8 mouse cellular contexts compared by ENCODE assay signal in genomic region chr12:52692290-52692974, GRCm38 (mm10). TPM values are rescaled to one million over a fixed set of nuclear protein-coding genes. Genes with fewer than 3 reads are reported as not detected.
DNase-seq lines count a peak whose midpoint lies in the region; ATAC-seq and TF ChIP-seq lines count a peak whose summit lies in the region.
"Had no signal": no experiment of that assay in that cellular context is flagged by ENCODE, and none has a peak within 500 bp of the region (broad histone marks: within the 10 kb centered on the region; RNA-seq: fewer than 3 reads in every experiment).

No protein-coding gene starts in this region.

- no peaks in the 10 kb centered on the region for H3K36me3 ChIP-seq in liver, embryonic 14.5 days (replicated peaks; ENCODE audit: control insufficient read depth, insufficient read depth, low read depth)
- H3K36me3 ChIP-seq in hindbrain, embryonic 13.5 days, result no peaks in the 10 kb centered on the region

- 10% methylated on average over 10 of the region's 10 CpGs for WGBS in liver, embryonic 14.5 days (ENCODE audit: insufficient replicate concordance)
- WGBS in hindbrain, embryonic 13.5 days, result 64% methylated on average over 10 of the region's 10 CpGs

- peak overlapping the region; percentile 24; the same call in 1 of the 2 replicates for H3K9ac ChIP-seq in liver, embryonic 14.5 days (replicated peaks)
- no peak overlapping the region for H3K9ac ChIP-seq in hindbrain, embryonic 13.5 days
- H3K9ac ChIP-seq: hindbrain, embryonic 14.5 days had no signal

- no peak overlapping the region for H3K4me3 ChIP-seq in liver, embryonic 14.5 days (ENCODE audit: insufficient read depth in 1 of 2, low read depth in 2 of 2, low read length in 2 of 2)
- no peak overlapping the region for H3K4me3 ChIP-seq in hindbrain, embryonic 13.5 days

- no peak overlapping the region; the same call in 1 of the 2 replicates for H3K27ac ChIP-seq in liver, embryonic 14.5 days
- no peak overlapping the region for H3K27ac ChIP-seq in hindbrain, embryonic 13.5 days
- H3K27ac ChIP-seq: hindbrain, embryonic 14.5 days had no signal

- TF ChIP-seq EP300 in liver, embryonic 14.5 days (IDR thresholded peaks at IDR 0.05; ENCODE audit: low read depth), result peak; percentile 72

- peak overlapping the region; percentile 34 for H3K4me2 ChIP-seq in liver, embryonic 14.5 days (ENCODE audit: low read depth)
- no peak overlapping the region for H3K4me2 ChIP-seq in hindbrain, embryonic 13.5 days
- H3K4me2 ChIP-seq: hindbrain, embryonic 14.5 days had no signal

- peak; percentile 94 for ATAC-seq in hematopoietic stem cell, adult 5-6 weeks (replicated peaks in 1 of 2; ENCODE audit: insufficient read depth in 1 of 2, low FRiP score in 2 of 2, low TSS enrichment in 1 of 2, low read depth in 1 of 2, poor library complexity in 2 of 2, severe bottlenecking in 2 of 2)
- peak; percentile 95 for ATAC-seq in liver, embryonic 14.5 days (ENCODE audit: insufficient read depth)
- no peak for ATAC-seq in hindbrain, embryonic 13.5 days (ENCODE audit: low FRiP score)

- 0 out of 2 replicates have a peak, but pooled peaks have one; percentile 10 for TF ChIP-seq CTCF in liver, embryonic 14.5 days (IDR thresholded peaks at IDR 0.05; ENCODE audit: low read depth)

- H3K9me3 ChIP-seq in liver, embryonic 14.5 days (ENCODE audit: control insufficient read depth, low read length), result no peaks in the 10 kb centered on the region
- H3K9me3 ChIP-seq in hindbrain, embryonic 13.5 days, result no peaks in the 10 kb centered on the region

- DNase-seq in spleen, postnatal 36 days (ENCODE audit: low spot score in 2 of 2), result peak; percentile 2 to 6
- no peak for DNase-seq in spleen, adult 18-20 months
- peak; percentile 36 to 51 (median 47) for DNase-seq in liver, embryonic 14.5 days (ENCODE audit: low read depth in 3 of 3, low spot score in 3 of 3)
- peak; percentile 88 for DNase-seq in yolk sac, embryonic 10.5 days (ENCODE audit: low spot score)
- DNase-seq in MN1 (ENCODE audit: low spot score), result no peak

- H3K27me3 ChIP-seq in liver, embryonic 14.5 days (ENCODE audit: control insufficient read depth, insufficient read depth, low read length), result no peaks in the 10 kb centered on the region
- no peaks in the 10 kb centered on the region for H3K27me3 ChIP-seq in hindbrain, embryonic 13.5 days

- H3K4me1 ChIP-seq in liver, embryonic 14.5 days (replicated peaks; ENCODE audit: control insufficient read depth in 2 of 2, insufficient read depth in 2 of 2, low read length in 1 of 2), result peaks cover 0 to 12% of the 10 kb centered on the region in 2 experiments; a peak in 2 of 4 replicates
- peaks cover 2% of the 10 kb centered on the region; the same call in 1 of the 2 replicates for H3K4me1 ChIP-seq in hindbrain, embryonic 13.5 days (replicated peaks)

RNA-seq across cellular contexts. Expression of gene Akap6, which starts 6.8 kb away (rescaled TPM):
- 0.05 TPM in 1 of 2 replicates, not detected in the other for total RNA-seq in hematopoietic stem cell, adult 5-6 weeks (2017)
- polyA plus RNA-seq in liver, embryonic 14.5 days (2012; rRNA removed), result 0.01 TPM in 2 replicates
- under 0.01 TPM in 1 of 2 replicates, not detected in the other for polyA plus RNA-seq in liver, embryonic 14.5 days (2014; fragmentation: Nextera tagmentation; extraction: Ambion mirVana)
- 30.9 and 31.3 TPM in 2 replicates for polyA plus RNA-seq in hindbrain, embryonic 13.5 days (2015; fragmentation: Nextera tagmentation; extraction: Ambion mirVana)

Comparison
In these comparisons a context has a peak if more than half of its experiments do, and no peak if none do; other contexts are left out.
1. DNase-seq: peak in spleen, postnatal 36 days (2 of 2), liver, embryonic 14.5 days (3 of 3) and yolk sac, embryonic 10.5 days (single experiment); none in spleen, adult 18-20 months (0 of 2) and MN1 (single experiment).
2. RNA of gene Akap6, which starts 6.8 kb away (polyA plus RNA-seq): 30.9 to 31.3 TPM in hindbrain, embryonic 13.5 days; under 0.01 to 0.01 TPM in liver, embryonic 14.5 days; every median in the first group is over 10 times any median in the second.